Mouse (Mus musculus): Measurements from ENCODE around the gene Apom.

Apom gene

GRCm38 (mm10) chr17:35159638-35160037 lies 27.8 kb upstream of the Apom start:
- in situ Hi-C loops (cut with MboI; ENCODE audit: low sequenced_read_pairs), result no loop called here

GRCm38 (mm10) chr17:35158850-35159593 lies 27.2 kb upstream of the Apom start:
- in situ Hi-C loops (cut with MboI; ENCODE audit: low sequenced_read_pairs), result no loop called here

GRCm38 (mm10) chr17:35157661-35158175 lies 25.9 kb upstream of the Apom start:
- in situ Hi-C loops (cut with MboI; ENCODE audit: low sequenced_read_pairs), result no loop called here

GRCm38 (mm10) chr17:35157254-35157653 lies 25.4 kb upstream of the Apom start:
- in situ Hi-C loops (cut with MboI; ENCODE audit: low sequenced_read_pairs), result no loop called here

GRCm38 (mm10) chr17:35156461-35157200 lies 24.8 kb upstream of the Apom start:
- in situ Hi-C loops (cut with MboI; ENCODE audit: low sequenced_read_pairs), result no loop called here

- in situ Hi-C loops (cut with MboI; ENCODE audit: low sequenced_read_pairs), result no loop called here
These were observed 23.6 kb upstream of the Apom start for GRCm38 (mm10) chr17:35155451-35155850.

GRCm38 (mm10) chr17:35154616-35155015 lies 22.8 kb upstream of the Apom start:
- in situ Hi-C loops (cut with MboI; ENCODE audit: low sequenced_read_pairs), result no loop called here

- in situ Hi-C loops (cut with MboI; ENCODE audit: low sequenced_read_pairs), result no loop called here
These were observed 22.1 kb upstream of the Apom start for GRCm38 (mm10) chr17:35153931-35154330.

GRCm38 (mm10) chr17:35153077-35153476 lies 21.2 kb upstream of the Apom start:
- in situ Hi-C loops (cut with MboI; ENCODE audit: low sequenced_read_pairs), result no loop called here

- in situ Hi-C loops (cut with MboI; ENCODE audit: low sequenced_read_pairs), result no loop called here
These were observed 20.3 kb upstream of the Apom start for GRCm38 (mm10) chr17:35152121-35152520.

GRCm38 (mm10) chr17:35147922-35148639 lies 16.2 kb upstream of the Apom start:
- in situ Hi-C loops (cut with MboI; ENCODE audit: low sequenced_read_pairs), result no loop called here

- in situ Hi-C loops (cut with MboI; ENCODE audit: low sequenced_read_pairs), result no loop called here
These were observed 15.5 kb upstream of the Apom start for GRCm38 (mm10) chr17:35147348-35147747.

GRCm38 (mm10) chr17:35146139-35146538 lies 14.3 kb upstream of the Apom start:
- in situ Hi-C loops (cut with MboI; ENCODE audit: low sequenced_read_pairs), result no loop called here

GRCm38 (mm10) chr17:35141971-35142370 lies 10.1 kb upstream of the Apom start:
- in situ Hi-C loops (cut with MboI; ENCODE audit: low sequenced_read_pairs), result no loop called here

GRCm38 (mm10) chr17:35140490-35140996 lies 8.7 kb upstream of the Apom start:
- in situ Hi-C loops (cut with MboI; ENCODE audit: low sequenced_read_pairs), result no loop called here

GRCm38 (mm10) chr17:35139269-35139668 lies 7.4 kb upstream of the Apom start:
- in situ Hi-C loops (cut with MboI; ENCODE audit: low sequenced_read_pairs), result no loop called here

GRCm38 (mm10) chr17:35135591-35136320 lies 3.9 kb upstream of the Apom start:
- in situ Hi-C loops (cut with MboI; ENCODE audit: low sequenced_read_pairs), result no loop called here

- in situ Hi-C loops (cut with MboI; ENCODE audit: low sequenced_read_pairs), result no loop called here
These were observed 3.1 kb upstream of the Apom start, which contains the start of gene Bag6 for GRCm38 (mm10) chr17:35134801-35135590. Bag6 (plus strand) TSS chr17:35135178.

GRCm38 (mm10) chr17:35133517-35133916 lies 1.7 kb upstream of the Apom start:
- in situ Hi-C loops (cut with MboI; ENCODE audit: low sequenced_read_pairs), result no loop called here

GRCm38 (mm10) chr17:35132174-35132560 lies 317 bp upstream of the Apom start:
- in situ Hi-C loops (cut with MboI; ENCODE audit: low sequenced_read_pairs), result no loop called here
